Mouse (Mus musculus): ENCODE results near the gene Rnf180.
A peak's percentile ranks its signal among the peaks of the same experiment; 100 is the strongest.

Rnf180 gene

DNA sequence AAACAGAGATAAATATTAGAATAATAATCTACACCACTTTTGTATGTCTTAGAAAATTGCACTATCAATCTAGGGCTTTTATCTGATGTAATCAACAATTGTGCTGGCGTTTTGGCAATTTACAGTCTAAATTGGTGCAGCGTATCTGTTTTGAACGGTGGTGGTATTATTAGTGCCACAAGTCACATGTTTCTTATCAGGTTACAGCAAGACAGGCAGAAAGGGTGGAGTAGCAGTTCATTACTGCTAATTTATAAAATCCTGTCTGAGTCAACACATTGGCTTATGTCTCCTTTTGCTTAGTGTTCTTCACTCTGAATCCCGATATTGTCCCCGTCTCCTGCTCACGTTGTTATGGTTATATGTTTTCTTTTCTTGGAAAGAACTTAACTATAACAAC lies 164.5 kb downstream of the Rnf180 start:
- DNase-seq (ENCODE audit: low spot score): no peak

DNA sequence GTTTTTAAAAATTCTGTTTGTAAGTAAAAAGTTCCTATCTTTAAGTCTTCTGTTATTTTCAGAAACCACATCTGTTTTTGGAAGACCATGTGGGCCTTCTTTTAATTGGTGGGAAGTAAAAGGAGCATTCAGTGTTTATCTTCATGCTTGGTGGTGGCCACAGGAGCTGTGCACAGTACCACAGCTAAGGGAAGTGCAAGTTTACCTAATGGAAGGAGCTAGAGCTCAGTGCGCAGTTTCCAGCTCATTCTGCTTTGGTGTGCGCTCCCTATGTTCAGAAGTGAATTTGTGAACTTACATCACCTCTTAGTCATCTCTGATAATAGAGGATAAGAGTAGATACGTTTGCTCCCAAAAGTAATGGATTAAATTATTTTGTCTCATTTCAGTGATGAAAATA lies 172.5 kb downstream of the Rnf180 start:
- DNase-seq (ENCODE audit: low spot score): no peak

DNA sequence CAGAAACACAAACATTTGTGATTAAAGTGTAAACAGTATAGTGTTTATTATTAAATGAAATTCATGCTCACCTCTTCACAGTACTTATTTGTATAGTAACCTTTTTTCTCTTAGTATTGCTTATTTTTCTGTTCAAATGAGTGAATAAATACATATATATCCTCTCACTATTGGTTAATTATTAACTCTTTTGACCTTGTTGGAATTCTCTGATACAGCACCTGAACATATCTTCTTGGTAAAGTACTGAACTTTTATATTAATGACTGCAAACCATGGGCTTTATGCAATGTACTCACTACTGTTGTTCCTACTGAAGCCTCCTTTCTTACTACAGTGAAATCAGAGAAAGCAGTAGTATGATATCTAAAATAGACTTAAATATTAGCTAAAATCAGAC lies 173.0 kb downstream of the Rnf180 start:
- DNase-seq (ENCODE audit: low spot score): no peak

DNA sequence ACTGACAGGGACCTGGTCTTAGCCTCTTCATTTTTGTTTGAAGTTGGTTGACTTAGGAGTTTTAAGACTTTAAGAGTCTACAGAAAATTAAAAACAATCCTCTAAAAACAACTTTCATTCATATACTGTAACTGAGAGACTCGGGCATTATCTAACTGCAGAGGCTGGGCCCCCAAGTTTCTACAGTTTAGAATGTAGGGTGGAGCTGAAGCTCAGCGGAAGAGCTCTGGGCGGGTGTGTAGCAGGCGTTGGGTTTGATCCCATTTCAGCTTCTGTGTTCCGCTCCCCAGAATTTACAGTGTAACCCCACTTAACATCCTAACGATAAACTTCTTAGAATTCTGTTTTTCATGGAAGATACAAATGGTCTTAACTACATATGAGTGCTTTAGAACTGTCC lies 183.0 kb downstream of the Rnf180 start:
- no peak for DNase-seq (ENCODE audit: low spot score)

DNA sequence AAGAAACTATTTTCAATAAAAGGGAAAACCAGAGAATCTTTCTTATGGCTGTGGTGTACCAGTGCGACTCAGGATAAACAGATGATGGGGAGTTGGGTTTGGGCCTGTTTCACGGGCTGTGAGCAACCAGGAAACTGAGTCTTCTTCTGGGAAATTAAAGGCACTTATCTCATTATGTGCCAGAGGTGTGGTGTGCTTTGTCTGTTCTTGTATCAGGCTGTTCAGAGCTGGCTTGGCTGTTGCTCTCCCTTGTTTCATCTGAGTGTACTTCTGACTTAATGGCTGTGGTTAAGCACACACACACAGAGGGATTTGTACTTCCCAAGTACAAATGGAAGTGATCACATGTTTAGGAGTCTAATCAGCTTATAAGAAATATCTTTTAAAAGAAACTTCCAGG lies 190.2 kb downstream of the Rnf180 start:
- DNase-seq (ENCODE audit: low spot score): no peak

DNA sequence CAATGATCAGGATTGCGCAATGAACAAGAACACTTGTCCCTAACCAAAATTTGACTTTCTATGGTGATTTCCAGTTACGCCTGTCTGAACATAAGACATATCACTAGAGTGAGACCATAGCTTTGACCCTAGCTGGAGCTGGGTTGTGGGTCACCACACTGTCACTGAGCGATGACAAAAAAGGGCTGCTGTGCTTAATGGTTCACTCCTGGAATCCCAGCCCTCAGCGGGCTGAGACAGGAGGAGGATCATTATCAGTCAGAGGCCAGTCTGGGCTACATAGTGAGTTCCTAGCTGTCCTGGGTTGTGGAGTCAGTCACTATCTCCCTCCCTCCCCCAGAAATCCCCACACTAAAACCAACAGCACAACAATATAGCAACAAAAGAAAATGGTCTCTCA lies 193.9 kb downstream of the Rnf180 start:
- DNase-seq (ENCODE audit: low spot score): no peak

DNA sequence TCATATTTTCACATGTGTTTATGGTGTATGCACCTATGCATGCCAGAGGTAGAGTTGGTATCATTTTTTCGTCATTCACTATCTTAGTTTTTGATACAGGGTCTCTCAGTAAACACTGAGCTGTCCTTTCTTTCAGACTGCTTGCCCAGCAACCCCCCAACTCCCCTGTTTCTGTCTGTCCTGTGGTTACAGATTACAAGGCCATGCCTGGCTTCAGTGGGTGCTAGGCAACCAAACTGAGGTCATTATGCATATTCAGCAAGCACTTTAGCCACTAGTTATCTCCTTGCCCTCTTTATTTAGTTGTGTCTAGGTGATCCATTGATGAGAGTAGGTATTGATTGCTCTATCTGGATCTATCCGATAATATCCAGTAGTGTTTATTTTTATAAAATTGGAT lies 198.3 kb downstream of the Rnf180 start:
- peak; percentile 9 for DNase-seq (ENCODE audit: low spot score)

DNA sequence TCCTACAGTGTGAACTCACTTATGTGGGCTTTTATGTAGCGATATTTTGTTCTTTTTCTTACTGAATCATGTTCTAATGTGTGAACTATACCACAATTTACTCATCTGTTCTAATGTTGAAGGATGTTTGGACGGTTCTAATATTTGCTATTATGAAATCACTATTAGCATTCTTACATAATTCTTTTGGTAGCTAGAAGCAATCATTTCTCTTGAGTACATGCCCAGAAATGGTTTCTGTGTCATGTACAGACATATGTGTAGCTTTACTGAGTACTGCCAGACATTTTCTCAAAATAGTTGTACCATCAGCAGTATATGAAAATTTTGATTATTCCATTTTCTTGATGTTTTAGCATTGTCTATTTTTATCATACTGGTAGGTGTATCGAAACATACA lies 205.3 kb downstream of the Rnf180 start:
- DNase-seq (ENCODE audit: low spot score): no peak

DNA sequence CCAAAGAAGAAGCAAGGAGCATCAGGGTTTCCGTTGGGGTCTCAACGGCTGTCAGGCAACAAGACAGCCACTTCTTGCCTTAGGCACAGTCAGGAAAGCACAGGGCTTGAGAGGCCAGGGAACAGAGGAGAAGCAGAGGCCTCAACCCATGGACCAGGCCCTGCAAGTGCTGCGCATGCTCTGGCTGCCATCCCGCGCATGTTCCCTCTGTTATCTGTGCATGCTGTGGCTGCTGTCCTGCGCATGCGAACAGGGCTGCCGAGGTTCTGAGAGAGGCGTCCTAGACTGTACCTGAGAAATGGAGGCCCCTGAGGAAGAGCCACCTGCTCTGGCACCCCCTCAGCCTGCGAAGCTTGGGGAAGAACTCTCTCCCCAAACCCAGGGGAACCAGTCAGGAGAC lies 212.8 kb downstream of the Rnf180 start, which contains the start of gene 4933425L06Rik:
Gene 4933425L06Rik (plus strand): TSS at position 261 of the 400 bp plus-strand sequence.
- no peak for DNase-seq (ENCODE audit: low spot score)

Measured in embryo, embryonic 10.5 days (tissue).